Mouse (Mus musculus) forebrain, embryonic 14.5 days (tissue): ENCODE results near the gene Cnot4. TPM values are rescaled to one million over a fixed set of nuclear protein-coding genes. Genes with fewer than 3 reads are reported as not detected.

Experiments used
- ATAC-seq: fragments of 200-750 bp; cut with Nextera tagmentation; 2 replicates; pipeline ENCODE4 v1.8.0; 2017; ENCODE audit warnings: mild to moderate bottlenecking, moderate library complexity
- DNase-seq: peaks from one replicate; pipeline ENCODE4 v3.0.0-alpha.2; 2015; ENCODE audit warnings: low spot score
- H3K27ac ChIP-seq: fragments of 300-500 bp; sonication (generic); 2 replicates; pipeline ENCODE4 v1.5.1; 2014; ENCODE audit warnings: low read depth, mild to moderate bottlenecking, control low read depth, low read length, moderate library complexity
- H3K27me3 ChIP-seq: fragments of 300-500 bp; sonication (generic); replicated peaks from 2 replicates; pipeline ENCODE4 v1.6.1; 2014; ENCODE audit warnings: low read length, control low read depth, mixed read lengths; ENCODE audit not compliant: control insufficient read depth, insufficient read depth
- H3K36me3 ChIP-seq: fragments of 300-500 bp; sonication (generic); 2 replicates; pipeline ENCODE4 v1.6.1; 2014; ENCODE audit warnings: low read length, control low read depth; ENCODE audit not compliant: control insufficient read depth, insufficient read depth
- H3K4me1 ChIP-seq: fragments of 300-500 bp; sonication (generic); 2 replicates; pipeline ENCODE4 v1.6.1; 2014; ENCODE audit warnings: antibody characterized with exemption, low read length, control low read depth; ENCODE audit not compliant: control insufficient read depth, insufficient read depth
- H3K4me2 ChIP-seq: fragments of 300-500 bp; sonication (generic); 2 replicates; pipeline ENCODE4 v1.6.1; 2014; ENCODE audit warnings: mild to moderate bottlenecking, control low read depth, low read length
- H3K4me3 ChIP-seq: fragments of 300-500 bp; sonication (generic); 2 replicates; pipeline ENCODE4 v1.5.1; 2014; ENCODE audit warnings: low read depth, low read length, control low read depth
- H3K9ac ChIP-seq: fragments of 300-500 bp; sonication (generic); 2 replicates; pipeline ENCODE4 v1.6.1; 2014; ENCODE audit warnings: mild to moderate bottlenecking, low read length, control low read depth, moderate library complexity
- H3K9me3 ChIP-seq: fragments of 300-500 bp; sonication (generic); replicated peaks from 2 replicates; pipeline ENCODE4 v1.6.1; 2016; ENCODE audit warnings: low read length, control low read depth, mixed read lengths; ENCODE audit not compliant: control insufficient read depth
- WGBS: fragments of 180-500 bp; shearing (Covaris S2); extraction: QIAGEN DNeasy Blood & Tissue Kit; methylation state at CpG from one replicate; pipeline ENCODE4 v1.1.7; 2014; 5-methylcytosine and 5-hydroxymethylcytosine counted together
- polyA plus RNA-seq: library from polyadenylated mRNA; unstranded; fragments of >200 nt; fragmentation: Nextera tagmentation; extraction: Ambion mirVana; gene quantifications from 2 replicates; pipeline ENCODE4 v1.2.1, GENCODE M21; 2014

Gene Cnot4
- polyA plus RNA-seq, 1 experiment from 2014 or later = 33.3 TPM

- Histone ChIP-seq H3K36me3 (no peaks in the 10 kb centered on the region), H3K4me2 (peak overlapping the region; percentile 41), H3K9me3 (no peaks in the 10 kb centered on the region), H3K27ac (no peak overlapping the region), H3K4me3 (no peak overlapping the region), H3K4me1 (0 out of 2 replicates have a peak, but pooled peaks cover 3% of the 10 kb centered on the region), H3K27me3 (no peaks in the 10 kb centered on the region), H3K9ac (no peak overlapping the region)
- no peak for DNase-seq
- WGBS = 83% methylated on average over 5 of the region's 5 CpGs
- ATAC-seq = no peak
These were observed 138.8 kb downstream of the Cnot4 start for GRCm38 (mm10) chr6:34994692-34995091.

- DNase-seq (no peak), ATAC-seq (no peak)
- Histone ChIP-seq H3K9ac (no peak overlapping the region), H3K36me3 (no peaks in the 10 kb centered on the region), H3K9me3 (no peaks in the 10 kb centered on the region), H3K27ac (no peak overlapping the region), H3K27me3 (no peaks in the 10 kb centered on the region), H3K4me2 (no peak overlapping the region), H3K4me1 (no peaks in the 10 kb centered on the region), H3K4me3 (no peak overlapping the region)
- WGBS = 67% methylated on average over 6 of the region's 6 CpGs
These were observed 144.3 kb downstream of the Cnot4 start for GRCm38 (mm10) chr6:34989263-34989662.

- DNase-seq = peak; percentile 43
These were observed 145.3 kb downstream of the Cnot4 start, which contains the start of gene Slc23a4 for GRCm38 (mm10) chr6:34988081-34988761. TSS of gene Slc23a4 (minus strand) at chr6:34988404.

GRCm38 (mm10) chr6:34987085-34987645, 146.4 kb downstream of the Cnot4 start:
- WGBS = 84% methylated on average over 11 of the region's 12 CpGs

More at GRCm38 (mm10) chr6:34988081-34988761, 145.3 kb downstream of the Cnot4 start, which contains the start of gene Slc23a4:
- Histone ChIP-seq H3K36me3 (no peaks in the 10 kb centered on the region), H3K27me3 (no peaks in the 10 kb centered on the region), H3K9me3 (no peaks in the 10 kb centered on the region), H3K4me2 (peak within 1 kb of the TSS; percentile 23; the same call in 1 of the 2 replicates), H3K4me1 (no peaks in the 10 kb centered on the region), H3K9ac (no peak within 1 kb of the TSS), H3K27ac (no peak within 1 kb of the TSS), H3K4me3 (no peak within 1 kb of the TSS)
- 10% methylated on average over 20 of the region's 20 CpGs for WGBS
- no peak; the same call in 1 of the 2 replicates for ATAC-seq

GRCm38 (mm10) chr6:34980661-34981060, 152.9 kb downstream of the Cnot4 start:
- DNase-seq (no peak), ATAC-seq (no peak)
- Histone ChIP-seq H3K4me2 (no peak overlapping the region), H3K36me3 (no peaks in the 10 kb centered on the region), H3K27me3 (no peaks in the 10 kb centered on the region), H3K4me3 (no peak overlapping the region), H3K4me1 (no peaks in the 10 kb centered on the region), H3K9me3 (no peaks in the 10 kb centered on the region), H3K9ac (no peak overlapping the region), H3K27ac (no peak overlapping the region)
- WGBS = 70% methylated on average over 9 of the region's 9 CpGs

More at GRCm38 (mm10) chr6:34987085-34987645, 146.4 kb downstream of the Cnot4 start:
- Histone ChIP-seq H3K4me1 (no peaks in the 10 kb centered on the region), H3K4me2 (no peak overlapping the region), H3K9ac (no peak overlapping the region), H3K9me3 (no peaks in the 10 kb centered on the region), H3K27ac (no peak overlapping the region), H3K4me3 (no peak overlapping the region), H3K27me3 (no peaks in the 10 kb centered on the region), H3K36me3 (no peaks in the 10 kb centered on the region)
- no peak for ATAC-seq
- DNase-seq = no peak

- WGBS = 89% methylated on average over 3 of the region's 3 CpGs
These were observed 154.2 kb downstream of the Cnot4 start for GRCm38 (mm10) chr6:34979291-34979690.

More at GRCm38 (mm10) chr6:34979291-34979690, 154.2 kb downstream of the Cnot4 start:
- Histone ChIP-seq H3K9me3 (no peaks in the 10 kb centered on the region), H3K4me3 (no peak overlapping the region), H3K4me1 (no peaks in the 10 kb centered on the region), H3K27ac (no peak overlapping the region), H3K9ac (no peak overlapping the region), H3K36me3 (no peaks in the 10 kb centered on the region), H3K4me2 (no peak overlapping the region), H3K27me3 (no peaks in the 10 kb centered on the region)
- ATAC-seq (no peak), DNase-seq (no peak)

Other genes with a start within 250 kb of the Cnot4 start
- 11.0 and 12.0 TPM in 2 replicates for gene Wdr91, start 222.8 kb downstream of the Cnot4 start, polyA plus RNA-seq
- not detected in 2 replicates for gene Stra8, start 213.6 kb downstream of the Cnot4 start, polyA plus RNA-seq
- 0.55 and 0.61 TPM in 2 replicates for gene Slc23a4, start 145.3 kb downstream of the Cnot4 start, polyA plus RNA-seq
- gene Nup205, start 43.7 kb upstream of the Cnot4 start, polyA plus RNA-seq = 32.2 and 32.8 TPM in 2 replicates
- 2.7 and 4.6 TPM in 2 replicates for gene Slc13a4, start 174.4 kb upstream of the Cnot4 start, polyA plus RNA-seq
- gene Fam180a, start 192.4 kb upstream of the Cnot4 start, polyA plus RNA-seq = 0.66 and 1.5 TPM in 2 replicates